Mouse (Mus musculus): ENCODE results near the gene Olfr381.
"Not testable (repeated sequence)": the region's sequence is repeated elsewhere in the genome, so short reads cannot be mapped to it uniquely, and the experiment has no call there.

The Olfr381 gene

GRCm38 (mm10) chr11:73491503-73491902, at the start of gene Olfr381:
Gene Olfr381, minus strand, starts transcription at chr11:73491603.
- no peak for DNase-seq (ENCODE audit: low spot score)

GRCm38 (mm10) chr11:73528971-73529370, 37.6 kb upstream of the Olfr381 start:
- DNase-seq (ENCODE audit: low spot score) = not testable (repeated sequence)

- DNase-seq (ENCODE audit: low spot score) = no peak
These were observed 25.7 kb upstream of the Olfr381 start, which contains the start of gene Olfr382 for GRCm38 (mm10) chr11:73517097-73517496. Gene Olfr382, minus strand, starts transcription at chr11:73517197.

GRCm38 (mm10) chr11:73457408-73457807, 34.0 kb downstream of the Olfr381 start, which contains the start of gene Olfr380:
Gene Olfr380, minus strand, starts transcription at chr11:73457508.
- no peak for DNase-seq (ENCODE audit: low spot score)

Data from testis, postnatal 14 days (tissue).